8 mouse cellular contexts compared by ENCODE assay signal in the genomic region with DNA sequence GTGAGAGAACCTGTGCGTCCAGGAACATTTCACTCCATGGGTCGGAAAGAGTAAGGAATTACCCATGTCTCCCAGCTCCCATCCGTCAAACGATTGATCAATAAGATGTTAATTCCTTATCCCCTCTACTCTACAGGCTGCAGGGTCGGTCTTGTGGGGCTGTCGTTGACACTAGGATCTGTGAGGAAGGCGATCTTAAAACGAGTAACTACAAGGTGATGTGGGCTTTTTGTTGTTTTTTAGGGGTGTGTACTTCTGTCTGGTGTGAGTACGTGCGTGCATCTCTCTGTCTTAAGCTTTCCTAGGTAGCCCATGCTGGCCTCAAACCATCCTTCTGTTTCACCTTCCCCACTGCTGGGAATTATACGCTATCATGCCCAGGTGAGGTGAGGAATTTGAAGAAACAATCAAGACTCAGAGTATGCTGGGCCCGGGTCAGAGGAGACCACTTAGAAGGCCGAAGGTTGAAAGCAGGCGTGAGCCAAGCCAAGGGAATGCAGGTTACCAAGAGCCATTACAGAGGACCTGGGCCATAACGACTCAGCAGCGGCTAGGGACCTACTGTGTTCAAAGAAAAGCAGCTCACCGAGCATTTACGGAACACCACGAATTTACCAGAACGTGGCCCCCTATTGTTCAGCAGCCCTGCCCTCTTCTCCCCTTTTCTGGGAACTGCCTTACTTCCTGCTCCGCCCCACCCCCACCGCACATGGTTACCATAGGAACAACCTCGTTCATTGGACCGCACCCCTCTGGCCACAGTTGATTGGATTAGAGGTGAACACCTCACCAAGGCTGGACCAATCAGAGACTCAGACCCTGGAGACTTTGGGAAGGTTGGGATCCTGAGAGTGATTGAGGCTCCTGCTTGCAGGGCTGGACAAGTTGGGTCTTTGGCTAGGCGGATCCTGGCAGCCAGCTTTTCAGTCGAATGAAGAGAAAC. TPM values are rescaled to one million over a fixed set of nuclear protein-coding genes. Genes with fewer than 3 reads are reported as not detected.
DNase-seq lines count a peak whose midpoint lies in the region; ATAC-seq and TF ChIP-seq lines count a peak whose summit lies in the region.

No protein-coding gene starts in this region.

- no peak for TF ChIP-seq CTCF in left cerebral cortex, adult 2 months (IDR thresholded peaks at IDR 0.05)

- peak overlapping the region; percentile 25 for H3K4me3 ChIP-seq in forebrain, embryonic 13.5 days
- H3K4me3 ChIP-seq in left cerebral cortex, adult 2 months = peak overlapping the region; percentile 27

- no peaks in the 10 kb centered on the region for H3K36me3 ChIP-seq in forebrain, embryonic 13.5 days (ENCODE audit: poor library complexity, severe bottlenecking)

- no peaks in the 10 kb centered on the region for H3K27me3 ChIP-seq in forebrain, embryonic 13.5 days

- intact Hi-C loops in left cerebral cortex, adult 2 months (cut with DNase I) = no loop called here

- H3K27ac ChIP-seq in forebrain, embryonic 13.5 days = peak overlapping the region; percentile 88
- H3K27ac ChIP-seq in left cerebral cortex, adult 2 months = peak overlapping the region; percentile 4; the same call in 1 of the 2 replicates

- H3K9me3 ChIP-seq in forebrain, embryonic 13.5 days (replicated peaks) = no peaks in the 10 kb centered on the region

- WGBS in forebrain, embryonic 13.5 days = 31% methylated on average over 26 of the region's 26 CpGs

- H3K9ac ChIP-seq in forebrain, embryonic 13.5 days = peak overlapping the region; percentile 28; the same call in 1 of the 2 replicates

- peaks cover 28% of the 10 kb centered on the region for H3K4me1 ChIP-seq in forebrain, embryonic 13.5 days

- ATAC-seq in forebrain, embryonic 13.5 days = peak; percentile 99

- peak; percentile 26 for DNase-seq in gastrocnemius, postnatal 10 days
- no peak for DNase-seq in gastrocnemius, adult 18-20 months (ENCODE audit: low spot score)
- DNase-seq in cerebellum, adult 11-12 months = peak; percentile 81
- DNase-seq in hindlimb bud, embryonic 11.5 days (ENCODE audit: extremely low spot score, low read depth, low spot score) = peak; percentile 86
- DNase-seq in left cerebral cortex, adult 2 months (ENCODE audit: extremely low spot score in 1 of 2, low spot score in 2 of 2) = peak; percentile 51 to 78
- peak; percentile 75 to 79 for DNase-seq in lung, postnatal 4 days
- peak; percentile 83 for DNase-seq in right cerebral cortex, postnatal 14 days

- peak overlapping the region; percentile 57 for H3K4me2 ChIP-seq in forebrain, embryonic 13.5 days

RNA-seq across cellular contexts. Expression of a gene that starts 13.3 kb away (rescaled TPM):
- total RNA-seq in gastrocnemius, postnatal 10 days (2021) = 1 to 10 TPM; 6.4 to 6.8 TPM
- 1 to 10 TPM; 4.2 to 4.5 TPM for total RNA-seq in gastrocnemius, adult 18-20 months (2021)
- polyA plus RNA-seq in forebrain, embryonic 13.5 days (2015; fragmentation: Nextera tagmentation; extraction: Ambion mirVana) = 38.7 and 45.2 TPM in 2 replicates
- 10 to 100 TPM; 24.4 to 33.8 TPM for total RNA-seq in left cerebral cortex, adult 2 months (2021)

RNA-seq across cellular contexts. Expression of a gene that starts 13.4 kb away (rescaled TPM):
- 1 to 10 TPM; 2.3 to 2.7 TPM for total RNA-seq in gastrocnemius, postnatal 10 days (2021)
- 1 to 10 TPM; 1.9 to 5.1 TPM for total RNA-seq in gastrocnemius, adult 18-20 months (2021)
- 12.4 and 14.3 TPM in 2 replicates for polyA plus RNA-seq in forebrain, embryonic 13.5 days (2015; fragmentation: Nextera tagmentation; extraction: Ambion mirVana)
- 1 to 10 TPM; 5.6 to 5.7 TPM for total RNA-seq in left cerebral cortex, adult 2 months (2021)

RNA-seq across cellular contexts. Expression of a gene that starts 25.4 kb away (rescaled TPM):
- total RNA-seq in gastrocnemius, postnatal 10 days (2021) = 1 to 10 TPM; 5.6 to 6.0 TPM
- total RNA-seq in gastrocnemius, adult 18-20 months (2021) = 1 to 10 TPM; 6.5 to 7.4 TPM
- 34.5 and 38.7 TPM in 2 replicates for polyA plus RNA-seq in forebrain, embryonic 13.5 days (2015; fragmentation: Nextera tagmentation; extraction: Ambion mirVana)
- 10 to 100 TPM; 52.3 to 54.9 TPM for total RNA-seq in left cerebral cortex, adult 2 months (2021)

RNA-seq across cellular contexts. Expression of a gene that starts 27.4 kb away (rescaled TPM):
- total RNA-seq in gastrocnemius, postnatal 10 days (2021) = not detected
- not detected for total RNA-seq in gastrocnemius, adult 18-20 months (2021)
- polyA plus RNA-seq in forebrain, embryonic 13.5 days (2015; fragmentation: Nextera tagmentation; extraction: Ambion mirVana) = not detected in 2 replicates
- not detected for total RNA-seq in left cerebral cortex, adult 2 months (2021)

RNA-seq across cellular contexts. Expression of a gene that starts 27.5 kb away (rescaled TPM):
- total RNA-seq in gastrocnemius, postnatal 10 days (2021) = 1 to 10 TPM; 6.7 to 7.4 TPM
- total RNA-seq in gastrocnemius, adult 18-20 months (2021) = 1 to 10 TPM; 8.2 to 9.7 TPM
- polyA plus RNA-seq in forebrain, embryonic 13.5 days (2015; fragmentation: Nextera tagmentation; extraction: Ambion mirVana) = 48.1 and 54.9 TPM in 2 replicates
- total RNA-seq in left cerebral cortex, adult 2 months (2021) = 10 to 100 TPM; 15.8 to 18.1 TPM

Comparison
In these comparisons a context has a peak if more than half of its experiments do, and no peak if none do; other contexts are left out.
1. RNA of a gene that starts 25.4 kb away (total RNA-seq): 52.3 to 54.9 TPM in left cerebral cortex, adult 2 months; 6.5 to 7.4 TPM in gastrocnemius, adult 18-20 months and 5.6 to 6.0 TPM in gastrocnemius, postnatal 10 days; every median in the first group is over 4 times any median in the second.